Comparison of ENCODE assay signal across 9 mouse cellular contexts in genomic region chr12:106479878-106480194, GRCm38 (mm10).
DNase-seq lines count a peak whose midpoint lies in the region; ATAC-seq and TF ChIP-seq lines count a peak whose summit lies in the region.
"Had no signal": no experiment of that assay in that cellular context is flagged by ENCODE, and none has a peak within 500 bp of the region (broad histone marks: within the 10 kb centered on the region; RNA-seq: fewer than 3 reads in every experiment).

No protein-coding gene starts in this region.

- H3K9ac ChIP-seq in forebrain, embryonic 11.5 days (ENCODE audit: low read length) = no peak overlapping the region
- H3K9ac ChIP-seq in intestine, postnatal 0 days (ENCODE audit: low read depth, low read length) = no peak overlapping the region
- no peak overlapping the region for H3K9ac ChIP-seq in neural tube, embryonic 12.5 days

- no peak for ATAC-seq in forebrain, embryonic 11.5 days (replicated peaks; ENCODE audit: low FRiP score)
- no peak for ATAC-seq in intestine, postnatal 0 days
- ATAC-seq in neural tube, embryonic 12.5 days (ENCODE audit: low FRiP score, low read depth) = no peak

- peaks cover 30% of the 10 kb centered on the region for H3K4me1 ChIP-seq in forebrain, embryonic 11.5 days (replicated peaks; ENCODE audit: control insufficient read depth, insufficient read depth, low read length)
- no peaks in the 10 kb centered on the region for H3K4me1 ChIP-seq in intestine, postnatal 0 days (replicated peaks; ENCODE audit: control insufficient read depth, insufficient read depth, low read length)
- peaks cover 44% of the 10 kb centered on the region for H3K4me1 ChIP-seq in neural tube, embryonic 12.5 days

- H3K4me2 ChIP-seq in forebrain, embryonic 11.5 days (ENCODE audit: low read depth, low read length, severe bottlenecking) = peak overlapping the region; percentile 67
- H3K4me2 ChIP-seq in intestine, postnatal 0 days (replicated peaks; ENCODE audit: low read depth) = 0 out of 2 replicates have a peak overlapping the region, but pooled peaks have one; percentile 13
- peak overlapping the region; percentile 60 for H3K4me2 ChIP-seq in neural tube, embryonic 12.5 days (replicated peaks)

- no peak for DNase-seq in layer of hippocampus, adult 2 months (ENCODE audit: low spot score in 2 of 2)
- DNase-seq in layer of hippocampus, adult 11-12 months (ENCODE audit: low spot score) = no peak
- DNase-seq in forebrain, embryonic 11.5 days (ENCODE audit: low spot score) = no peak
- no peak for DNase-seq in urinary bladder, postnatal 4 days (ENCODE audit: low spot score in 2 of 2)
- DNase-seq in adrenal gland, adult (ENCODE audit: inconsistent age in 2 of 2, low spot score in 1 of 2) = no peak
- no peak for DNase-seq in thymus, postnatal 36 days

- H3K27ac ChIP-seq in layer of hippocampus, adult 2 months = peak overlapping the region; percentile 95
- H3K27ac ChIP-seq in forebrain, embryonic 11.5 days (ENCODE audit: low read depth, low read length) = no peak overlapping the region
- no peak overlapping the region for H3K27ac ChIP-seq in intestine, postnatal 0 days (ENCODE audit: low read depth, low read length)
- H3K27ac ChIP-seq in neural tube, embryonic 12.5 days = no peak overlapping the region

- TF ChIP-seq CTCF in layer of hippocampus, adult 2 months (conservative IDR thresholded peaks at IDR 0.05) = no peak
- no peak for TF ChIP-seq CTCF in intestine, postnatal 0 days (IDR thresholded peaks at IDR 0.05; ENCODE audit: low read depth)

- peaks cover 16% of the 10 kb centered on the region for H3K27me3 ChIP-seq in forebrain, embryonic 11.5 days (ENCODE audit: control insufficient read depth, insufficient read depth, low read length)
- H3K27me3 ChIP-seq in intestine, postnatal 0 days (replicated peaks; ENCODE audit: control insufficient read depth, insufficient read depth, low read length) = peaks cover 54% of the 10 kb centered on the region
- peaks cover 6% of the 10 kb centered on the region; the same call in 1 of the 2 replicates for H3K27me3 ChIP-seq in neural tube, embryonic 12.5 days (replicated peaks)

- H3K4me3 ChIP-seq in layer of hippocampus, adult 2 months = peak overlapping the region; percentile 42
- peak overlapping the region; percentile 26 for H3K4me3 ChIP-seq in forebrain, embryonic 11.5 days (ENCODE audit: low read depth, low read length)
- no peak overlapping the region for H3K4me3 ChIP-seq in intestine, postnatal 0 days (ENCODE audit: low read depth, low read length)
- H3K4me3 ChIP-seq in neural tube, embryonic 12.5 days = peak overlapping the region; percentile 21
- H3K4me3 ChIP-seq: erythroblast, embryonic 14.5 days had no signal

- H3K36me3 ChIP-seq in forebrain, embryonic 11.5 days (ENCODE audit: control insufficient read depth, insufficient read depth, low read length) = no peaks in the 10 kb centered on the region
- H3K36me3 ChIP-seq in intestine, postnatal 0 days (ENCODE audit: control insufficient read depth, insufficient read depth) = no peaks in the 10 kb centered on the region
- H3K36me3 ChIP-seq in neural tube, embryonic 12.5 days = no peaks in the 10 kb centered on the region

- H3K9me3 ChIP-seq in forebrain, embryonic 11.5 days (ENCODE audit: control insufficient read depth, low read length) = no peaks in the 10 kb centered on the region
- no peaks in the 10 kb centered on the region for H3K9me3 ChIP-seq in intestine, postnatal 0 days (ENCODE audit: control insufficient read depth)
- H3K9me3 ChIP-seq in neural tube, embryonic 12.5 days = no peaks in the 10 kb centered on the region

- WGBS in forebrain, embryonic 11.5 days = 5% methylated on average over 6 of the region's 6 CpGs
- WGBS in intestine, postnatal 0 days = 17% methylated on average over 6 of the region's 6 CpGs
- 5% methylated on average over 6 of the region's 6 CpGs for WGBS in neural tube, embryonic 12.5 days

Comparison
In these comparisons a context has a peak if more than half of its experiments do, and no peak if none do; other contexts are left out.
1. H3K4me2 ChIP-seq: peak in every context shown above with its lines; median percentile 67 in forebrain, embryonic 11.5 days; 60 in neural tube, embryonic 12.5 days; 13 in intestine, postnatal 0 days.